Mouse (Mus musculus) lung, postnatal 0 days (tissue): ENCODE measurements around the gene Cryba1. TPM values are rescaled to one million over a fixed set of nuclear protein-coding genes. Genes with fewer than 3 reads are reported as not detected.
"Not testable (repeated sequence)": the region's sequence is repeated elsewhere in the genome, so short reads cannot be mapped to it uniquely, and the experiment has no call there.

Source experiments
- ATAC-seq: fragments of 200-750 bp; cut with Nextera tagmentation; 2 replicates; pipeline ENCODE4 v1.8.0; 2017; ENCODE audit warnings: moderate library complexity
- DNase-seq: peaks from one replicate; pipeline ENCODE4 v3.0.0-alpha.2; 2016; ENCODE audit warnings: low spot score
- H3K27ac ChIP-seq: fragments of 300-500 bp; sonication (generic); 2 replicates; pipeline ENCODE4 v1.5.1; 2014; ENCODE audit warnings: antibody characterized with exemption, mild to moderate bottlenecking, low read length, mixed read lengths
- H3K27me3 ChIP-seq: fragments of 300-500 bp; sonication (generic); replicated peaks from 2 replicates; pipeline ENCODE4 v1.6.1; 2014; ENCODE audit warnings: low read length, mixed read lengths; ENCODE audit not compliant: insufficient read depth
- H3K36me3 ChIP-seq: fragments of 300-500 bp; sonication (generic); 2 replicates; pipeline ENCODE4 v1.6.1; 2014; ENCODE audit warnings: low read length, mixed read lengths; ENCODE audit not compliant: insufficient read depth
- H3K4me1 ChIP-seq: fragments of 300-500 bp; sonication (generic); 2 replicates; pipeline ENCODE4 v1.6.1; 2014; ENCODE audit warnings: antibody characterized with exemption, low read depth, low read length, mixed read lengths; ENCODE audit not compliant: insufficient read depth
- H3K4me2 ChIP-seq: fragments of 300-500 bp; sonication (generic); replicated peaks from 2 replicates; pipeline ENCODE4 v1.6.1; 2014; ENCODE audit warnings: low read depth, mild to moderate bottlenecking, low read length, moderate library complexity, mixed read lengths
- H3K4me3 ChIP-seq: fragments of 300-500 bp; sonication (generic); 2 replicates; pipeline ENCODE4 v1.5.1; 2014; ENCODE audit warnings: low read depth, low read length
- H3K9ac ChIP-seq: fragments of 300-500 bp; sonication (generic); replicated peaks from 2 replicates; pipeline ENCODE4 v1.6.1; 2014; ENCODE audit warnings: low read depth, mild to moderate bottlenecking
- H3K9me3 ChIP-seq: fragments of 300-500 bp; sonication (generic); 2 replicates; pipeline ENCODE4 v1.6.1; 2016; ENCODE audit warnings: low read length, mixed read lengths
- CTCF ChIP-seq: IDR thresholded peaks from 2 replicates; pipeline ENCODE4 v1.5.1; 2016; ENCODE audit warnings: antibody characterized with exemption, mild to moderate bottlenecking
- EP300 ChIP-seq: IDR thresholded peaks from 2 replicates; pipeline ENCODE4 v1.6.1; 2016; ENCODE audit warnings: antibody characterized with exemption, mild to moderate bottlenecking, control low read depth
- WGBS: fragments of 180-500 bp; shearing (Covaris S2); extraction: QIAGEN DNeasy Blood & Tissue Kit; methylation state at CpG from one replicate; pipeline ENCODE4 v1.1.7; 2014; 5-methylcytosine and 5-hydroxymethylcytosine counted together
- polyA plus RNA-seq: library from polyadenylated mRNA; unstranded; fragments of >200 nt; fragmentation: Nextera tagmentation; extraction: Ambion mirVana; gene quantifications from 2 replicates; pipeline ENCODE4 v1.2.1, GENCODE M21; 2015

Gene Cryba1
- polyA plus RNA-seq, 1 experiment from 2014 or later, result not detected

DNA sequence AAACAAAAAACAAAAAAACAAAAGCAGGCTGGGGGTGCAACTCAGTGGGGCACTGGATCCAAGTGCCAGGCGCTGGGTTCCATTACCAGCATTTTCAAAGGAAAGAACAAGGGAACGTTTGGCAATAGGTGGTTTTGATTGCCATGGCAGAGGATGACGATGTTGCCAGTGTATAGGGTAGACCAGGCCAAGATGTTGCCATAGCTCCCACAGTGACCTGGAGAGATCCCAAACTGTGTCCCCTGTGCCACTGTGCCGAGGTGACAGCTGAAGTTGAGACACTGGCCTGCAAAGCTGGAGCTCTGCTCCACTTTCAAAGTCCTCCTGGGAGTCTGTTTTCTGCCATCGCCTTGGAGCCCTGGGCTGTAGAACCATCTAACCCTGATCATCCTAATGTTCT is 23.9 kb upstream of the Cryba1 start:
- H3K4me2 ChIP-seq, result no peak overlapping the region
- ATAC-seq, result no peak
- no peak overlapping the region for H3K9ac ChIP-seq
- no peaks in the 10 kb centered on the region for H3K36me3 ChIP-seq
- no peak overlapping the region for H3K27ac ChIP-seq
- WGBS, result 85% methylated on average over 5 of the region's 5 CpGs
- no peak for TF ChIP-seq EP300
- TF ChIP-seq CTCF, result no peak
- no peaks in the 10 kb centered on the region for H3K27me3 ChIP-seq
- H3K4me3 ChIP-seq, result no peak overlapping the region
- no peaks in the 10 kb centered on the region for H3K4me1 ChIP-seq
- DNase-seq, result no peak
- H3K9me3 ChIP-seq, result no peaks in the 10 kb centered on the region

DNA sequence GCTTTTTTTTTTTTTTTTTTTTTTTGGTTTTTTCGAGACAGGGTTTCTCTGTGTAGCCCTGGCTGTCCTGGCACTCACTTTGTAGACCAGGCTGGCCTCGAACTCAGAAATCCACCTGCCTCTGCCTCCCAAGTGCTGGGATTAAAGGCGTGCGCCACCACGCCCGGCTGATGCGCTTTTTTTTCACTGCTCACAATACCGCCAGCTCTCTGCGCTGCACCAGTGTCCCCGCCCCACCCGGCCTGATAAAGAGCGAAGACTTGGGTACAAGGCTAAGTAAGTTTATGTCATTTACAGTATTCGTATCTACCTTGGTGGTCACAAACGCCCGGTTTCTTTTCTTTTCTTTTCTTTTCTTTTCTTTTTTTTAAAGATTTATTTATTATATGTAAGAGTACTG is 22.0 kb upstream of the Cryba1 start:
- not testable (repeated sequence) for ATAC-seq, H3K4me2 ChIP-seq, H3K4me3 ChIP-seq, DNase-seq, H3K27me3 ChIP-seq, H3K4me1 ChIP-seq, H3K36me3 ChIP-seq, H3K27ac ChIP-seq, H3K9me3 ChIP-seq, H3K9ac ChIP-seq
- WGBS, result 95% methylated on average over 13 of the region's 15 CpGs

DNA sequence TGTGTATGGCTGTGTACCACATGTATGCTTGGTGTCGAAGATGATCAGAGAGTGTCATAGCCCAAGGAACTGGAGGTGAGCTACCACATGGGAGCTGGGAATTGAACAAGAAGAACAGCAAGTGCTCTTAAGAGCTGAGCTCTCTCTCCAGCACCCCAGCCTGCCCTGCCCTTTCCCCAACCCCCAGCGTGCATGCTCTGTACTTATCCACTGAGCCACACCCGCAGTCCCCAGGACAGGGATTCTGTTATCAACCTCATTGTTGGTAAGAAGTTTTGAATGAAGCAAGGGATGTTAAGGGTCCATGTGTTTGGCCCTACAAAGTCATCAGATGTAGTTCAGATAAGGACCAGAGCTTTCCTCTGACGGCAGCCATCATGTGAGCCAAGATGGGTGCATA is 21.6 kb upstream of the Cryba1 start:
- no peak for DNase-seq
- Histone ChIP-seq H3K4me2 (no peak overlapping the region), H3K27ac (no peak overlapping the region), H3K4me3 (no peak overlapping the region), H3K9me3 (no peaks in the 10 kb centered on the region), H3K4me1 (no peaks in the 10 kb centered on the region), H3K36me3 (no peaks in the 10 kb centered on the region), H3K9ac (no peak overlapping the region), H3K27me3 (no peaks in the 10 kb centered on the region)
- WGBS, result 87% methylated on average over 4 of the region's 4 CpGs
- ATAC-seq, result no peak
- no peak for TF ChIP-seq EP300
- no peak for TF ChIP-seq CTCF

DNA sequence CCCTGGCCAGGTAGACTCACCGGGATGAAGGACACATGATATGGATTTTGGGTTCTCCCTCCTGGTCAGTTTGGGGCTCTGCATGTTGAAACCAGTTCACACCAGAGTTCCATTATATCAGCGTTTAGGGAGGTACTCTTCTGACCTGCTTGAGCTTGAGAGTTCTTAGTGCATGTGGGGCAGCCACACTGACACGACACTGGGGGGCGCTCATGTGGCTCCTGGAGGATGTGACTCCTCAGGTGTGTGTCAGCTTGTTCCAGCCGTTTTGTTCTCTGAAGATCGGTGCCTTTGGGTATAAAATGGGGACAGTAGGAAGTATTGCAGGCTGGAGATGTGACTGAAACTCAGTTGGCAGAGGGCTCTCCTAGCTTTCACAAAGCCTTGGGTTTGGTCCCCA is 18.9 kb upstream of the Cryba1 start:
- peak; percentile 48 for ATAC-seq

GRCm38 (mm10) chr11:77738555-77738954 is 13.5 kb upstream of the Cryba1 start:
- H3K4me2 ChIP-seq, result no peak overlapping the region
- H3K27ac ChIP-seq, result no peak overlapping the region
- no peak for DNase-seq
- 49% methylated on average over 7 of the region's 7 CpGs for WGBS
- H3K9ac ChIP-seq, result no peak overlapping the region
- H3K4me3 ChIP-seq, result no peak overlapping the region
- H3K9me3 ChIP-seq, result no peaks in the 10 kb centered on the region
- H3K36me3 ChIP-seq, result no peaks in the 10 kb centered on the region
- no peak for ATAC-seq
- TF ChIP-seq CTCF (no peak), EP300 (no peak)
- H3K4me1 ChIP-seq, result no peaks in the 10 kb centered on the region
- no peaks in the 10 kb centered on the region for H3K27me3 ChIP-seq

More for the DNA sequence above, 18.9 kb upstream of the Cryba1 start:
- no peaks in the 10 kb centered on the region for H3K4me1 ChIP-seq
- WGBS, result 27% methylated on average over 6 of the region's 6 CpGs
- no peak overlapping the region for H3K4me3 ChIP-seq
- no peaks in the 10 kb centered on the region for H3K27me3 ChIP-seq
- H3K4me2 ChIP-seq, result no peak overlapping the region
- H3K9ac ChIP-seq, result no peak overlapping the region
- peak; percentile 58 for DNase-seq
- no peaks in the 10 kb centered on the region for H3K36me3 ChIP-seq
- no peak overlapping the region for H3K27ac ChIP-seq
- no peaks in the 10 kb centered on the region for H3K9me3 ChIP-seq
- no peak for TF ChIP-seq EP300
- peak; percentile 75 for TF ChIP-seq CTCF

- H3K27me3 ChIP-seq, result no peaks in the 10 kb centered on the region
- no peak overlapping the region for H3K4me3 ChIP-seq
- no peak overlapping the region for H3K9ac ChIP-seq
- peak; percentile 96 for TF ChIP-seq CTCF
- no peak for TF ChIP-seq EP300
- H3K9me3 ChIP-seq, result no peaks in the 10 kb centered on the region
- H3K36me3 ChIP-seq, result no peaks in the 10 kb centered on the region
- DNase-seq, result peak; percentile 91
- peak; percentile 57 for ATAC-seq
- WGBS, result under 1% methylated on average over 6 of the region's 6 CpGs
- no peak overlapping the region for H3K27ac ChIP-seq
- no peak overlapping the region for H3K4me2 ChIP-seq
- no peaks in the 10 kb centered on the region for H3K4me1 ChIP-seq
These were observed 12.2 kb upstream of the Cryba1 start for GRCm38 (mm10) chr11:77737289-77737688.

DNA sequence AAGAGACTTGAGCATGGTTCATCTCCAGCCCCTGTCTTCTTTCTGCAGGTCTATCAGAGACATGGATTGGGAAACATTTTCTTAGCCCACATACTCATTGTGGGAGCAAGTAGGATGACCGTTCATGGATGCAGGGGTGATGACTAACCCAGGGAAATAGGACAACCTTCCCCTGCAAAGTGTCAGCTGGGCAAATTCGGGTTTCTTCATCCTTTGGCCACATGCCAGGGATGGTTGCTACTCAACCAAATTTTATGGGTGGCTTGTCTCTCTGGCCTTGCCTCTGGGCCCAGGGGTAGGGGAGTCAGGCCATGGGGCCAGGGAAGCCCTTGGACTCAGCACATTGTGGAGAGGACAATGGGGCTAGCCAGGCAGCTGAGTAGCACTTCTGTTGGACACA is 3.5 kb upstream of the Cryba1 start:
- H3K36me3 ChIP-seq, result no peaks in the 10 kb centered on the region
- no peak for DNase-seq
- no peak overlapping the region for H3K4me2 ChIP-seq
- TF ChIP-seq EP300 (no peak), CTCF (no peak)
- no peak for ATAC-seq
- no peak overlapping the region for H3K4me3 ChIP-seq
- no peaks in the 10 kb centered on the region for H3K9me3 ChIP-seq
- H3K27me3 ChIP-seq, result no peaks in the 10 kb centered on the region
- H3K27ac ChIP-seq, result no peak overlapping the region
- 51% methylated on average over 2 of the region's 2 CpGs for WGBS
- H3K9ac ChIP-seq, result no peak overlapping the region
- H3K4me1 ChIP-seq, result no peaks in the 10 kb centered on the region
